Comparison of ENCODE assay signal across 28 mouse cellular contexts in genomic region chrX:9769540-9769939, GRCm38 (mm10).
"Had no signal": no experiment of that assay in that cellular context is flagged by ENCODE, and none has a peak within 500 bp of the region (broad histone marks: within the 10 kb centered on the region; RNA-seq: fewer than 3 reads in every experiment).

No protein-coding gene starts in this region.

- H3K4me1 ChIP-seq: heart, embryonic 10.5 days; heart, embryonic 12.5 days; hindbrain, embryonic 10.5 days; hindbrain, embryonic 13.5 days; hindbrain, embryonic 15.5 days; kidney, embryonic 15.5 days; limb, embryonic 13.5 days; limb, embryonic 15.5 days; liver, embryonic 12.5 days had no signal

- DNase-seq: gastrocnemius, postnatal 14 days; gastrocnemius, postnatal 36 days; heart, adult 11 months; heart, adult 2 months; heart, postnatal 10 days; heart, postnatal 4 days; kidney, adult 11 months; kidney, adult 2 months; kidney, adult 9 months; kidney, postnatal 25 days; kidney, postnatal 4 days; layer of hippocampus, adult 9-11 months; layer of hippocampus, postnatal 36 days; left cerebral cortex, postnatal 4 days had no signal

- H3K9me3 ChIP-seq: heart, embryonic 10.5 days; heart, embryonic 12.5 days; hindbrain, embryonic 13.5 days; hindbrain, embryonic 15.5 days; kidney, embryonic 15.5 days; limb, embryonic 13.5 days; limb, embryonic 15.5 days; liver, embryonic 12.5 days had no signal

- ATAC-seq: hindbrain, postnatal 0 days; intestine, embryonic 16.5 days; liver, embryonic 12.5 days had no signal

- H3K27me3 ChIP-seq: heart, embryonic 12.5 days; hindbrain, embryonic 13.5 days; hindbrain, embryonic 15.5 days; kidney, embryonic 15.5 days; limb, embryonic 13.5 days; limb, embryonic 15.5 days; liver, embryonic 12.5 days had no signal

- H3K9ac ChIP-seq: heart, embryonic 12.5 days; hindbrain, embryonic 13.5 days; hindbrain, embryonic 15.5 days; kidney, embryonic 15.5 days; limb, embryonic 13.5 days; limb, embryonic 15.5 days; liver, embryonic 12.5 days; liver, embryonic 14.5 days had no signal

- H3K36me3 ChIP-seq: heart, embryonic 10.5 days; heart, embryonic 12.5 days; hindbrain, embryonic 10.5 days; hindbrain, embryonic 13.5 days; hindbrain, embryonic 15.5 days; kidney, embryonic 15.5 days; limb, embryonic 13.5 days; limb, embryonic 15.5 days; liver, embryonic 12.5 days had no signal

- H3K4me2 ChIP-seq: heart, embryonic 12.5 days; hindbrain, embryonic 13.5 days; hindbrain, embryonic 15.5 days; kidney, embryonic 15.5 days; limb, embryonic 13.5 days; limb, embryonic 15.5 days; liver, embryonic 12.5 days had no signal

- H3K4me3 ChIP-seq: heart, adult 2 months; heart, embryonic 10.5 days; heart, embryonic 12.5 days; hindbrain, embryonic 10.5 days; hindbrain, embryonic 13.5 days; hindbrain, embryonic 15.5 days; kidney, embryonic 15.5 days; layer of hippocampus, adult 2 months; limb, embryonic 13.5 days; limb, embryonic 15.5 days; liver, embryonic 12.5 days had no signal

- H3K27ac ChIP-seq: heart, adult 2 months; heart, embryonic 10.5 days; hindbrain, embryonic 10.5 days; hindbrain, embryonic 13.5 days; hindbrain, embryonic 15.5 days; hindbrain, postnatal 0 days; kidney, embryonic 15.5 days; kidney, postnatal 0 days; layer of hippocampus, adult 2 months; limb, embryonic 13.5 days; limb, embryonic 15.5 days; liver, embryonic 12.5 days; liver, embryonic 14.5 days had no signal
